ENCODE assay signal across 20 mouse cellular contexts in genomic region chr4:89289028-89289427, GRCm38 (mm10). TPM values are rescaled to one million over a fixed set of nuclear protein-coding genes. Genes with fewer than 3 reads are reported as not detected.
"Had no signal": no experiment of that assay in that cellular context is flagged by ENCODE, and none has a peak within 500 bp of the region (broad histone marks: within the 10 kb centered on the region; RNA-seq: fewer than 3 reads in every experiment).

No protein-coding gene starts in this region.

- H3K36me3 ChIP-seq: neural tube, embryonic 13.5 days; stomach, embryonic 15.5 days had no signal

- DNase-seq: retina, postnatal 1 day; right cerebral cortex, adult 18-20 months; right cerebral cortex, postnatal 14 days; right cerebral cortex, postnatal 25 days; right cerebral cortex, postnatal 4 days; spleen, adult 18-20 months; thymus, adult 18-20 months; thymus, adult 2 months; thymus, postnatal 14 days; thymus, postnatal 25 days; thymus, postnatal 36 days; thymus, postnatal 4 days had no signal

- H3K4me2 ChIP-seq: neural tube, embryonic 13.5 days; stomach, embryonic 15.5 days had no signal

- H3K9ac ChIP-seq: neural tube, embryonic 13.5 days; stomach, embryonic 15.5 days had no signal

- H3K9me3 ChIP-seq: neural tube, embryonic 13.5 days; stomach, embryonic 15.5 days had no signal

- H3K4me3 ChIP-seq: neural tube, embryonic 13.5 days; stomach, embryonic 15.5 days had no signal

- H3K27ac ChIP-seq: neural tube, embryonic 13.5 days; stomach, embryonic 15.5 days; stomach, postnatal 0 days had no signal

RNA-seq across cellular contexts. Expression of gene Cdkn2a, which starts 5.4 kb away (rescaled TPM):
- total RNA-seq: neutrophil, adult 5-6 weeks had no signal
- polyA plus RNA-seq: neural tube, embryonic 13.5 days; neural tube, embryonic 14.5 days; stomach, embryonic 14.5 days; stomach, embryonic 15.5 days; stomach, embryonic 16.5 days; stomach, postnatal 0 days; thymus, postnatal 0 days had no signal

RNA-seq across cellular contexts. Expression of gene Cdkn2b, which starts 21.8 kb away (rescaled TPM):
- total RNA-seq: neutrophil, adult 5-6 weeks had no signal
